Mouse (Mus musculus) embryo, embryonic 10.5 days (tissue): ENCODE measurements around the gene Ccdc157.
A peak's percentile ranks its signal among the peaks of the same experiment; 100 is the strongest.
"Not testable (repeated sequence)": the region's sequence is repeated elsewhere in the genome, so short reads cannot be mapped to it uniquely, and the experiment has no call there.

Experiments
- DNase-seq: peaks from one replicate; pipeline ENCODE4 v3.0.0-alpha.2; 2015; ENCODE audit warnings: low spot score

The Ccdc157 gene

DNA sequence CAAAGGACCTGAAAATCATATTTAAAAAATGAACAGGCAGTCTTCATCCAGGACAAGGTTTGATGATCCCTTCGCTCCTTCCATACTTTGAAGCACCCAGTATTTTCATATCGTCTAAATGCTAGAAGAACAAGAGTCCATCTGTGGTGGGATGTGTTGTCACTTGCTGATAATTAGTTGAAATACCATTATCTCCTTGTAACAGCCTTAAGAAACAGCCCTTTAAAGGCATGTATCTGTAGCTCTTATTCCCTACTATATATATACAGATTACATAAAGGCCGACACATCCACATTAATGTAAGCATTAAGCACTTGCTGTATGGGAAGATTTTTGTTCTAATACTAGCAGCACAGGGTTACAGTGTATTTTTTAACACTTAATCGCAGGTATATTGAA is 31.6 kb downstream of the Ccdc157 start:
- DNase-seq = not testable (repeated sequence)

DNA sequence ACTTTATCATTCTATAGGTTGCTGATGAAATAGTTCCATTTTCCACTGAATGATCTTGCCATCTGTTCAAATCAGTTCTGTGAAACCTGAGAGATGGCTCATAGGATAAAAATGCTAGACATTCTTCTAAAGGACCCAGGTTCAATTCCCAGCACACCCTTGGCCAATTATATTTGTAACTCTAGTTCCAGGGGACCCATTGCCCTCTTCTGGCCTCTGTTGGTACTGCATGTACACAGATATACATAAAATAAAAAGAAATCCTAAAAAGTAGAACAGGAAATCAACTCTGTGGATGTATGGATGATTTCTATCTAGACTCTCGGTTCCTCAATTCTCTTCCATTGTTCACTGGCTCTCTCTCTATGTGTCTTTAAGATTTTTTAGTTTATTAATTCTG is 33.0 kb downstream of the Ccdc157 start:
- DNase-seq = no peak

DNA sequence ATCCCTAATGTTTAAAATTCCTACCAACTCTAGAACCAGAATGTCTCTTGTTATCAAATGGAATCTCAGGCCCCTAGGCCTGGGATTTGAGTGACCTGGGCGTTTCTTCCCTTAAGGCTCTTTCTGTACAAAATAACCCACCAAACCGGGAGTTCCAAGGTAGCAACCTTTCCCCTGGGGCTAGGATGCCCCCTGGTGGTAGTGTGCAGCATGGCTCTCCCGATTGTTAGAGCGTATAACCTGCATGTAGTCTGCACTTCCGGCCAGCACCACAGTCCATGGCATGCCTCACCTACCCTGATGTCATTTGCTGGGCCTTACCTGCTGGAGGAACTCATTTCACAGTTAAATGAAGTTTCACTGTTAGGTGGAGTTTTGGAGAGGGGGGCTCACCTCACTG is 36.2 kb downstream of the Ccdc157 start:
- DNase-seq = peak; percentile 52

DNA sequence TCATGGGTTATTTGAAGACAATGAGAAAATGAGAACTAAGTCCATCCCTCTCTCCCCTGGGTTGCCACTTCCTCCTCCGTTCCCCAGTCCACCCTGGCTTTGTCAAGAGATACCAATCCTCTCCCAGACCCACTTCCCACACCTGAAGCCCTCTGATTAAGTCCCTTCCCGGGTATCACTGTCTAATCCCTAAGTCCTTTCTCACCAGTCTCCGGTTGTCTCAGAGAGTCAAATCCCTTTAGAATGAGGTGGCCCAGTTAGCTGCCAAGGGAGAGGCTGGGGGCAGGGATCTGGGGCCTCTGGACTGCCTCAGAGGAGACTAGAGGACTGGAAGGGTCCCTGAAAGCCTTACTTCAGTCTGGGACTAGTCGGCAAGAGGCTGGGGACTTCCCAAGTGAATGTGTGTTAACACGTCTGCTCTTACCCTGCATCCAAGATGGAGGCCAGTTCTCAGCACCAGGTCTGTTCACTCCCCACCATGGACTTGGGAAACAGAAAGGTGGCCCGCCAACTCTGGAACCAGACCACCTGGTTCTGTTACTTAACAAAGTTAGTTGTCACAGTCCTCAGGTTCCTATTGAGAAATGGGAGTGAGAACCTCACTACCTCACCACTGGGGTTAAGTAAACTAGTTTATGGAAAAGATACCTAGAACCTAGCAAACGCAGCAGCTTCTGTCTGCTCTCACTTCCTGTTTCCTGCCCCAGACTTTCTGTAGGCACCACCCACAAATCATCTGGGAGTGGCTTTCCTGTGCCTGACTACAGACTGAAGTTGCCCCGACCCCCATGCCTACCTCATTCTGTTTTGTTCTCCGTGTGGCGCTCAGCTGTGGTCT is 37.1 kb downstream of the Ccdc157 start, which contains the start of gene Sec14l2:
TSS of gene Sec14l2 (minus strand) at position 674 of the 838 bp plus-strand sequence.
- DNase-seq = no peak

DNA sequence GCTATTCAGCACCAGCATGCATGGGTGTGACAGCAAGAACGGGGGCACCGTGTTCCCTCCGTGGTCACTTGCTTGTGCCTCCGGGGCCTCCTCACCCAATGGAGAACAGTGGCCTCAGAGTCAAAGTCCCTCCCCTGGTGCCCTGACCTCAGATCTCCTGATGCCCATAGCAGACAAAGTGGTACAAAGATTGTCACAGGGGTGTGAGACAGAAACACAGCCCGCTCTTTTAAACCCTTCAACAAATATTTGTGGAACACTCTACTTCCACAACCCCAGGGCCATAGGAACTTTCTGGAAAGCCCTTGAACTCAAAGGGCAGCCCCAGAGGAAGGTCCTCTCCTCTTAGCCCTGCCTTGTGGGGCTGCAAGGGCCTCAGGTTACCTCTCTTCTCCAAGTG is 37.9 kb downstream of the Ccdc157 start:
- DNase-seq = no peak

DNA sequence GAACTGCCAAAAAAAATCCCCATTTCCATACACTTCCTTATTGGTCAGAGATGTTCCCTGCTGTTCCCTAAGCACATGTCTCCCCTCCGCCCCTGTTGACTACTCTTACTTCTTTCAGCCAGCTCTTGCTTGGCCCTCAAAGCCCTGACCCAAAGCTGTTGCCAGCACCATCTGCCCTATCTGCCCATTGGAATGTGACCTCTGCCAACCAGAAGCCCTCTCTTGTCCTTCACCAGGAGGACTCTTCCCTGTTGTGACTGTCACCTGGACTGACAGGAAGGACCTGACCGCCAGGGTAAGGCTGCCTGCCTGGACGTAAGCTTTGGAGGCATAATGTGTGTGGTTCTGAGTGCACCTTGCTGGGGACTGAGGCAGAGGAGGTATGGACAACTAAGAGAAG is 38.4 kb downstream of the Ccdc157 start:
- DNase-seq = no peak

DNA sequence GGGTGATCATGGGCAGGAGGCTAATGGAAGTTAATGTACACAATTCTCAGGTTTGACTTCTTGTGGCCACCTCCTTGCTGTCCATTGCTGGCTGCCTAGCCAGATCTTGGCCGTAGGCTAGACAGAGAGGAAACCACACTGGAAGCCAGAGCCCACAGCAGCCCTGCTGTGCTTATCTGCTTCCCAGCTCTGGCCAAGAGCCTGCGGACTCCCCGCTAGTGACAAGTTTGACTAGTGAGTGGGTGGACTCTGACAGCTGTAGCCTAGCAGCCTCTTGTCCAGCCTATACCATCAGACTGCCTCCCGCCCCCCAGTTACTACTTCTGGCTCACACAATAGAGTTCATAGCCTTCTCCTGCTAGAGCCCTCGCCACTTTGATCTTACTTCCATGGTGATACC is 40.5 kb downstream of the Ccdc157 start:
- DNase-seq = no peak

DNA sequence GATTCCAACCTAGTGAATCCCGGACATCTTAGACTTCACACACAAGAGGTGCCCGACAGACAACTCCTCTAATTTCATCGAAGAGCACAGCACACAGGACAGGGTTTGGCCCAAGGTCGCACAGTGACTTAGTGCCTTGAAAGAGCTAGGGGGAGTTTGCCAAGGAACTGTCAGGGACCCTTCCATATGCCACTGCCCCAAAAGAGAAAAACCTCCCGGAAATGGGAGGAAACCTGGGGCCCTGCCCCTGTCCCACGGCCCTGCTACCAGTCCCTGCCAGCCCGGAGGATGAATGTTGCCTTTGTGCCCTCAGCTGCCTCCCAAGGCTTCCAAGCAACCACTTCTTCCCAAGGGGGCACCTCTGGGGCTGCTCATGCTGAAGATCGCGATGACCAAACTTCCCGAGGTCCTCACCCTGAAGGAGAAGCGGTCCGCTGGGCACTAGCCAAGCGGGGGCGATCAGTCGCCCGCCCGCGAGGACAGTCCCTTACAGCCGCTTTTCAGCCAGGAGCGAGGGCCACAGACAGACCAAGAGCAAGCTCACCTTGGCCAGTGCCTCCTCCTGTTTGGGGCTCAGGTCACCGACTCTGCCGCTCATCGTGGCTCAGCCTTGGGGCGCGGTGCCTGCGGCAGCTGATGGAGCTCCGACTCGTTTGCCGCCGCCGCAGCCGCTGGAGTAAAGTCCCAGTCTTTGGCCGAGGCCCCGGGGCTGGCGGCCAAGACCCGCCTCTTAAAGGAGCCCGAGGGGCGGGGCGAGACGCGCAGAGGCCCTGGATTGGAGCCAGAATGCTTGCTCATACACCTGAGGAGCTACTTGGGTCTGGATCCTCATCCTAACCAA is 41.8 kb downstream of the Ccdc157 start:
- DNase-seq = peak; percentile 76

DNA sequence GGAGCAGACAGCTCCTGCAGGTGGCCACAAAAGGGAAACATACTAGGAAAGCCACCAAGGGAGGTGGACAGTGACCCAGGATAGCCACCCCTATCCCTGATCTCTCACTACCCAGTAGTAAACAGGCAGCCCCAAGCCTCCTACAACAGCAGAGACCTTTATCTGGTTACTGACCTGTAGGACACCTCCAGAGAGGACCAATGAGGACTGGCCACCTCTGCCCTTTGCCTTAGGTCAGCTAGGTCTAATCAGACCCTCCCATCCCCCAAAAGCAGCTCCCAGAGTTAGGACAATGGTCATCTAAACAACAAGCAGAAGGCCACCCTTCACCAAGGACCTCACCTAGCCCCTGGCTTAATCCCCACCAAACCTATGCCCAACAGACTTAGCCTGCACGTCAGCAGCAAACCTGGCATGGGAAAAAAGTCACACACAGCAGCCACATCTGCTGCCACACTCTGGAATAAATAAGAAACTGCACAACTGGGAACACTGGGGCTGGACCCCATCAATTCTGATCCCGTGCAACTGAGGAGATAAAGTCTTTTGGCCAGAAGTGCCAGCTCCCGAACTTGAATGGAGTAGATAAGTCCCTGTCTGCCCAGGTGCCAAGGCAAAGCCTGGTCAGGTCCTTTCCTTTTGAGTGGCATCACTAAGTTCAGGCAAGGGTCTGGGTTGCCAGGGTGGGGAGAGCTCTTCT is 42.6 kb downstream of the Ccdc157 start:
- peak; percentile 13 for DNase-seq

DNA sequence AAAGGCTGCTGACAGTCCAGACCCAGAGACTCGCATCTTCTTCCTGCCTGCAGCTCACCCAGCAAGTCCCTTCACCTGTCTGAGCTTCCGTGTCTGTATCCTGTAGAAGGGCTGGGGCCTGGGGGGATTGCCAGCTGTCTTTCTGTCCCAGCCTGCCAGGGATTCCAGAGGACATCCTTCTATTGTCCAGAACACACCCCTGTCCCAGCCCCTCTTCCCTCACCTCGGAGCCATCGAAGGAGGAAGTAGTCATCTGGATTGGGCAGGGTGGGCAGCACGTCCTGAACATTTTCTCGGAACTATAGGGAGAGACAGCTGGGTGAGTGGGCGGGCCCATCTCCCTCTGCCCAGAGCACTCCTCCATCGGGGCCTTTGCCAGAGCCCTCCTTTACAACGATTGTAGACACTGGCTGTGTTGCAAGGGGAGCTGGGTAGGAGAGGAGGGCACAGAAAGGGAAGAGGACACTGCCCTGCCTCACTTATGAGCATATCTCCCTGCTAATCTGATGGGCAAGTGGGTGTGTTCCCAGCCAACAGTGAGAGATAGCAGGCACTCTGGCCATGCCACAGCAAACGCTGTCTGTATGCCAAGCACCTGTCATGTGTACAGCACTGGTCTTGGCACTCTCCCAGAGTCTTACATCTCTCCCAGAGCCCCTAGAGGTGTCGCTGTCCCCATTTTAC is 43.5 kb downstream of the Ccdc157 start:
- no peak for DNase-seq

DNA sequence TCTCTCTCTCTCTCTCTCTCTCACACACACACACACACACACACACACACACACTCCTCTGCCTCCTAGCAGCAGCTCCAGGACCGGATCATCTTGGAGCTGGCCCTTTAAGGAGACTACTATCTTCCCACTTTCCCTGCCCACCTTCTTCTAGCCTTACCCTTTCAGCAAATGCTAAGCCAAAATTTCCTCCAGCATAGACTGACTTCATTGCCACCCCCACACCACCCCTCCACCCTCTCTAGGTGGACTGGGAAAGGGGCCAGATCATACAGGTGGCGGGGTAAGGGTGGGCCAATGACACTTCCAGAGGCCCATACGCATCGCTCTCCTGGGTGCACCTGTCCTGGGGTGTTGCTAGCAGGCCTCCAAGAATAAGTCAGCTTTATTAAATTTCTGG is 44.7 kb downstream of the Ccdc157 start:
- no peak for DNase-seq

DNA sequence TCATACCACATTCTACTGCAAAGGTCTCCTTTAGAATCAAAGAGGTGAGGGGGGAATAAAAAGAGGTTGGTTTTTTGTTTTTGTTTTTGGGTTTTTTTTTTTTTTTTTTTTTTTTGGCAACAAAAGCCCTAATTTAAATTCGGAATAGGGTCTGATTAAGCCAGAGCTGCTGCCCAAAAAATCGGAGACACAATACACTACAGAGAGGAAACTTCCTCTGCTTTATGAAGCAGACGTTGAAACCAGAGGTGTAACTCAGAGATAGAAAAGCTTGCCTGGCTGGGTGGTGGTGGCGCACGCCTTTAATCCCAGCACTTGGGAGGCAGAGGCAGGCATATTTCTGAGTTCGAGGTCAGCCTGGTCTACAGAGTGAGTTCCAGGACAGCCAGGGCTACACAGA is 45.6 kb downstream of the Ccdc157 start:
- not testable (repeated sequence) for DNase-seq

DNA sequence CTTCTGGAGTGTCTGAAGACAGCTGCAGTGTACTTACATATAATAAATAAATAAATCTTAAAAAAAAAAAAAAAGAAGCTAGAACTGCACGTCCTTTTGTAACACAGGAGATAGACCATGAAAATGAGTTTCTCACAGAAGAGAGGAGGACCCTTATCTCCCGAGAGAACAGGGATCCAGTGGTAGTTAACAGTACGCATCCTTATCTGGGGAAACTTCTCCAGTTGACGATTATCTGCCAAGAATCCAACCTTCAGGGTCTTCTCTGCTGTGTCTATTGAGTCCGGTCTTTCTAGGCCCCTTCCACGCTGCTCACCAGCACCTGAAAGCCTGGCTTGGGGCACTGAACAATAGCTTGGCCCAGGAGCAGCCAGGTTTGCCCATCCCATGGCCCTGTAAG is 46.1 kb downstream of the Ccdc157 start:
- DNase-seq = no peak

DNA sequence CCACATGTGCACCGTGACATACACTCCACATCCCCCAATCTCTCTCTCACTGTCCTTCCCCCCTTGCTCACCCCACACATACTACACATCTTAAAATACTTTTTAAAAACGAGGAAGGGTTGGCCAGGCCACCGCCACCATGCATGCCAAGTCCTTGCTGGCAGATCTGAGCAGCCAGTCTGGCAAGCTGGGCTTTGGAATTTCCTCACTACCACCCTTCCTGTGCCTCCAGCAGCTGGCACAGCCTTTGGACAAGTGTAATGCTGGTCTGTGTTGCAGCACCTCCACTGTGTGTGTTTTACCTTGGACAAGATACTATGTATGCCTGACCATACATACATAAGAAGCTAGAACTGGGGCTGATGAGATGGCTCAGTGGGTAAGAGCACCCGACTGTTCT is 46.6 kb downstream of the Ccdc157 start:
- no peak for DNase-seq

DNA sequence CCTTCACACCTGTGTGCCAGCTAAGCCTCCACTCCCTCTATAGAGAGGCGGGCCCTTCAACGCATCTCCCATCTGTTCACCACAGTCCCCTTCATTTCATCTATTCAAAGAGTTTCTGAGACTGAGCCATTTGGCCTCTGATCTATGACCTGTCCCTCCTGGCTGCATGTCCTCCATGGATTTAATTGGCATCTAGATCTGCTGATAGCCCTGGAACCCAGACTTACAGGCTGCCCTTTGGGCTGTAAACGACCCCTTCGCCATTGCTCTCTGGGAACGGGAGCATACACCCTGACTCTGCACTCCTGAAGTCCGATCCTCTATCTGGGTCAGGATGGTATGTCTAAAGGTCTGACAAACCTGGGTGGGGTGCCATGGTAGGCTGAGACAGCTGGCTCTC is 47.2 kb downstream of the Ccdc157 start:
- no peak for DNase-seq

DNA sequence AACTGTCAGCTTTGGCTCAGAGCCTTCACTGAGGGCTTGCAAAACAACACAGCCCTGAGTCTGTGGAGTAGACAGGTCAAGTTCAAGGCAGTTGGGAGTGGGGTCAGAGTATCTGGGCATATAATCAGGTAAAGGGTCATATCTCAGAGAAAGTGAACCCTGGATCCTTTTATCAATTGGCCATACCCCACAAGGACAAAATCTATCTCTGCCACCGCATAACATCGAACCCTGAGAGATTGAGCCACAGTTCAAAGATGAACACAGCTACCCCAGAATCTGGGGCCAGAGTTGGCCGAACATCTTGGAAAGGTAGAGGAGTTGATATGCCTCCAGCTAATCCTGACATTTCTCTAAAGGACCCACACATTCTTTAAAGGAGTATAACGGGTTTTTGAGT is 48.1 kb downstream of the Ccdc157 start:
- no peak for DNase-seq

DNA sequence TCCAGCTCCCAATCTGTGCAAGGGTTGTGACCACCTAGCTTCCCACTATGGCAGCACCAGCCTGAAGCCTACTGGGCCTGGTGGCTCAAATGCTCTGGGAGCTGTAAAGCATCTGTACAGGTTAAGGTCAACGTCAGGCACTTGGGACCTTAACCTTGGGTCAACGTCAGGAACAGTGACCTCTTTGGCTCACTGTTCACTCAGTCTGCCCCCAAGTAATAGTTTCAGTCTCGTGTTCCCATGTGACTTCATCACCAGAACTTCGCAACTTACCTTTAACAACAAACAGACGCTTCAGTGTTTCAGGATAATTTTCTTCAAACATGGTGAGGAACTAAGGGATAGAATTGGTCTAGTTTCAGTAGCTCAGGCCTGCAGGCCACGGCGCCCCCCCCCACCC is 51.4 kb downstream of the Ccdc157 start:
- no peak for DNase-seq

DNA sequence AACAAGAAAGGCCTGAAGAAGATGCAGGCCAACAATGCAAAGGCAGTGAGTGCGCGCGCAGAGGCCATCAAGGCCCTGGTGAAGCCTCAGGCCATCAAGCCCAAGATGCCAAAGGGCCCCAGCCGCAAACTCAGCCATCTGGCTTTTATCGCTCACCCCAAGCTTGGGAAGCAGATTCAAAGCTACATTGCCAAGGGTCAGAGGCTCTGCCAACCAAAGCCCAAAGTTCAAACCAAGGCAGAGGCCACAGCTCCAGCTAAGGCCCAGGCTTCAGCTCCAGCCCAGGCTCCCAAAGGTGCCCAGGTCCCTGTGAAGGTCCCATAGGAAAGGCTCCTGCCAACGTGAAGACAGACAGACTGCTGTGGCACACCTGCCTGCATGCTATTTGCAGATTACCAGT is 52.2 kb downstream of the Ccdc157 start:
- not testable (repeated sequence) for DNase-seq

DNA sequence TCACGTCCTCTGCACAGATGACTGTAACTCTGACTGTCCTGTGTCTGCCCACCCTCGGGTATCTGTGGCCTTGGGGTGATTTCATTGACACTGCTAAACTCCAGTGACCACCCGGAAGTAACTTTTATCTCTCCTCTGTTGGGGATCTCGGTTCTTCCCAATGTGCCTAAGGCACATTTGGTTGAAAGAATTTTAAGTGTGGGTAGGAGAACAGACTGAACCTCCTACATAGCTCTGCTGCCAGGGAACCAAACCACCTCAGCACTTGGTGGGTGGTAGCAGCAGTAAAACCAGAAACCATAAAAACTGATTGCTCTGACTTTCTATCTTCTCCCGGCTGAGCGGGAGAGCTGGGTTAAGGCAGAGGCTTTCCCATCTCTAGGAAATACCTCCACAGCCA is 54.6 kb downstream of the Ccdc157 start:
- DNase-seq = no peak

DNA sequence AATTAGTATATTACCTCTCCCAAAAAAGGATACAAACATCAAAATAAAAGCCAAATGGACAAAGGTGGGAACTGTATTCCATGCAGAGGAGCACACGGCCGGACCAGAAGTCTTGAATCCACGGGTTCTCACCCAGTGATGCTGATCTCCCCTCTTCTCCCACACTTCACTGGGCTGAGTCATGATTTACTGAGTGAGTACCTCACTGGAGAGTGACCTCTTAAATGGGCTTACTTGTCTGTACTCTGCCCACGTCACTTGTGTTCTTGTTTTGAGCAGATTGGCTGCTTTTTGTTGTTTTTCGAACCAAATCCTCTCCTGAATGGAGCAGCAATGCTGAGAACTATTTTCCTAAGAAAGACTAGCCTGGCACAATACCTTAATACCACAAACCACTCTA is 55.1 kb downstream of the Ccdc157 start:
- no peak for DNase-seq

DNA sequence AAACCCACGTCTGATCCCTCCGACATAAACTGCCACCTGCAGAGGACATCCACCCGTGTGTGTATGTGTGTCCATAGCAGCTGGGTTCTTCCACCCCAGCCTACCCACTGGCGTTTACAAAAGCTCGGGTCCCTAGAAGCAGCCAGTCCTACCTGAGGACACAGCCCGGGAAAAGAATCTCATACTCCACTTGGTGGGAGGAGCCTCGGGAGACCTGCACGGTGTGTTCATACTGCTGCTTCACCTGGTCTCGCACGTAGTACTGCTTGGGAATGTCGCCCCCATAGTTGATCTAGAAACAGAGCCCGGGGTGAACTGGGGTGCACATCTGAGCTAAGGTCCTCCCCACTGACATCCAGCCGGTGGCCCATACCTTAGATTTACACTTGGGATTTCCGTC is 56.6 kb downstream of the Ccdc157 start:
- DNase-seq = no peak

DNA sequence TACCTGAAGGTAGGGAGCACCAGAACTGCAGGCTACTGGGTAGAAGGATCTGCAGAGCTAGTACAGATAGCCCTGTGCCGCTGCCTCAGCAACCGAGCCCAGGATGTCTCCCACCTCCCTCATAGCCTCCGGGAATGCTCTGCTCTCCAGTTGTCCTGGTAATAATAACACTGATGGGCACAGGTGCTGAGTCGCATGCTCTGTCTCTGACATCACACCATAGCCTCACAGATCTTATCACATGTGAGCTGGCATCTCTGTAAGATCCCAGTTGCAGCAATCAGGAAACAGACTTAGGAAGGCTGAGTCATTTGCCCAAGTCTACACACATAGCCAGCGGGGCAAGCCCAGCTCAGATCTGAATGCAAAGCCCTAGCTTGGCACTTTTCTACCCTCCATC is 58.2 kb downstream of the Ccdc157 start:
- DNase-seq = no peak
